Mouse (Mus musculus) midbrain, embryonic 14.5 days (tissue): ENCODE measurements around the gene Syt1. TPM values are rescaled to one million over a fixed set of nuclear protein-coding genes. Genes with fewer than 3 reads are reported as not detected.

Source experiments
- ATAC-seq: fragments of 200-750 bp; cut with Nextera tagmentation; 2 replicates; pipeline ENCODE4 v1.8.0; 2017; ENCODE audit warnings: moderate number of reproducible peaks, moderate library complexity; ENCODE audit not compliant: low FRiP score, low TSS enrichment
- DNase-seq: peaks from one replicate; pipeline ENCODE4 v3.0.0-alpha.2; 2015
- H3K27ac ChIP-seq: fragments of 300-500 bp; sonication (generic); replicated peaks from 2 replicates; pipeline ENCODE4 v1.5.1; 2014; ENCODE audit warnings: mild to moderate bottlenecking, low read depth, low read length, moderate library complexity
- H3K27me3 ChIP-seq: fragments of 300-500 bp; sonication (generic); 2 replicates; pipeline ENCODE4 v1.6.1; 2014; ENCODE audit warnings: low read length, control low read depth, mixed read lengths; ENCODE audit not compliant: control insufficient read depth, insufficient read depth
- H3K36me3 ChIP-seq: fragments of 300-500 bp; sonication (generic); 2 replicates; pipeline ENCODE4 v1.6.1; 2014; ENCODE audit warnings: low read length, control low read depth; ENCODE audit not compliant: control insufficient read depth, insufficient read depth
- H3K4me1 ChIP-seq: fragments of 300-500 bp; sonication (generic); 2 replicates; pipeline ENCODE4 v1.6.1; 2014; ENCODE audit warnings: mild to moderate bottlenecking, antibody characterized with exemption, low read length, control low read depth; ENCODE audit not compliant: control insufficient read depth, insufficient read depth
- H3K4me2 ChIP-seq: fragments of 300-500 bp; sonication (generic); 2 replicates; pipeline ENCODE4 v1.6.1; 2014; ENCODE audit warnings: mild to moderate bottlenecking, low read length, moderate library complexity
- H3K4me3 ChIP-seq: fragments of 300-500 bp; sonication (generic); replicated peaks from 2 replicates; pipeline ENCODE4 v1.5.1; 2014; ENCODE audit warnings: low read depth, low read length
- H3K9ac ChIP-seq: fragments of 300-500 bp; sonication (generic); replicated peaks from 2 replicates; pipeline ENCODE4 v1.6.1; 2014; ENCODE audit warnings: mild to moderate bottlenecking, low read length, moderate library complexity
- H3K9me3 ChIP-seq: fragments of 300-500 bp; sonication (generic); 2 replicates; pipeline ENCODE4 v1.6.1; 2016; ENCODE audit warnings: low read length, control low read depth, mixed read lengths; ENCODE audit not compliant: control insufficient read depth
- WGBS: fragments of 180-500 bp; shearing (Covaris S2); extraction: QIAGEN DNeasy Blood & Tissue Kit; methylation state at CpG from one replicate; pipeline ENCODE4 v1.1.7; 2014; 5-methylcytosine and 5-hydroxymethylcytosine counted together
- polyA plus RNA-seq: library from polyadenylated mRNA; unstranded; fragments of >200 nt; fragmentation: Nextera tagmentation; extraction: Ambion mirVana; gene quantifications from 2 replicates; pipeline ENCODE4 v1.2.1, GENCODE M21; 2014

The Syt1 gene
- polyA plus RNA-seq, 1 experiment from 2014 or later, result 103 TPM

- ATAC-seq (peak; percentile 78; the same call in 1 of the 2 replicates), DNase-seq (peak; percentile 50)
- H3K4me2 ChIP-seq, result peak overlapping the region; percentile 44
These were observed 178.5 kb downstream of the Syt1 start for GRCm38 (mm10) chr10:108832248-108832647.

GRCm38 (mm10) chr10:108831801-108832200 lies 179.0 kb downstream of the Syt1 start:
- ATAC-seq (peak; percentile 87; the same call in 1 of the 2 replicates), DNase-seq (peak; percentile 65)
- Histone ChIP-seq H3K4me1 (peaks cover 11% of the 10 kb centered on the region; the same call in 1 of the 2 replicates), H3K9me3 (no peaks in the 10 kb centered on the region), H3K4me3 (peak overlapping the region; percentile 11; the same call in 1 of the 2 replicates), H3K9ac (no peak overlapping the region), H3K36me3 (no peaks in the 10 kb centered on the region), H3K4me2 (peak overlapping the region; percentile 44), H3K27ac (peak overlapping the region; percentile 58), H3K27me3 (no peaks in the 10 kb centered on the region)
- WGBS, result 21% methylated on average over 6 of the region's 6 CpGs

More at GRCm38 (mm10) chr10:108832248-108832647, 178.5 kb downstream of the Syt1 start:
- Histone ChIP-seq H3K4me1 (peaks cover 11% of the 10 kb centered on the region; the same call in 1 of the 2 replicates), H3K27ac (peak overlapping the region; percentile 58), H3K9me3 (no peaks in the 10 kb centered on the region), H3K4me3 (peak overlapping the region; percentile 11; the same call in 1 of the 2 replicates), H3K27me3 (no peaks in the 10 kb centered on the region), H3K36me3 (no peaks in the 10 kb centered on the region), H3K9ac (no peak overlapping the region)
- 20% methylated on average over 6 of the region's 6 CpGs for WGBS

- no peaks in the 10 kb centered on the region for H3K9me3 ChIP-seq
- H3K9ac ChIP-seq, result no peak overlapping the region
- no peaks in the 10 kb centered on the region for H3K36me3 ChIP-seq
- no peak overlapping the region for H3K4me3 ChIP-seq
- DNase-seq (no peak), ATAC-seq (no peak)
- H3K27me3 ChIP-seq, result no peaks in the 10 kb centered on the region
- H3K27ac ChIP-seq, result no peak overlapping the region
- no peak overlapping the region for H3K4me2 ChIP-seq
- WGBS, result 87% methylated on average over 6 of the region's 6 CpGs
- no peaks in the 10 kb centered on the region for H3K4me1 ChIP-seq
These were observed 188.5 kb downstream of the Syt1 start for GRCm38 (mm10) chr10:108822273-108822672.

- Histone ChIP-seq H3K4me3 (no peak overlapping the region), H3K9me3 (no peaks in the 10 kb centered on the region)
- ATAC-seq, result no peak
These were observed 195.4 kb downstream of the Syt1 start for GRCm38 (mm10) chr10:108815339-108815738.

GRCm38 (mm10) chr10:108804380-108804779 lies 206.4 kb downstream of the Syt1 start:
- peaks cover 5% of the 10 kb centered on the region; the same call in 1 of the 2 replicates for H3K4me1 ChIP-seq
- H3K9me3 ChIP-seq, result no peaks in the 10 kb centered on the region
- no peak for ATAC-seq
- DNase-seq, result no peak
- H3K27ac ChIP-seq, result no peak overlapping the region
- no peak overlapping the region for H3K4me3 ChIP-seq
- 80% methylated on average over 1 of the region's 1 CpGs for WGBS
- H3K9ac ChIP-seq, result no peak overlapping the region
- H3K36me3 ChIP-seq, result no peaks in the 10 kb centered on the region
- no peaks in the 10 kb centered on the region for H3K27me3 ChIP-seq
- H3K4me2 ChIP-seq, result no peak overlapping the region

More at GRCm38 (mm10) chr10:108815339-108815738, 195.4 kb downstream of the Syt1 start:
- no peak overlapping the region for H3K9ac ChIP-seq
- 67% methylated on average over 6 of the region's 6 CpGs for WGBS
- no peak for DNase-seq
- no peaks in the 10 kb centered on the region for H3K36me3 ChIP-seq
- no peaks in the 10 kb centered on the region for H3K4me1 ChIP-seq
- no peaks in the 10 kb centered on the region for H3K27me3 ChIP-seq
- H3K4me2 ChIP-seq, result no peak overlapping the region
- no peak overlapping the region for H3K27ac ChIP-seq

- no peaks in the 10 kb centered on the region for H3K27me3 ChIP-seq
- H3K27ac ChIP-seq, result no peak overlapping the region
- no peaks in the 10 kb centered on the region for H3K36me3 ChIP-seq
- WGBS, result 72% methylated on average over 7 of the region's 7 CpGs
- no peak overlapping the region for H3K4me2 ChIP-seq
- H3K4me3 ChIP-seq, result no peak overlapping the region
- H3K4me1 ChIP-seq, result peaks cover 5% of the 10 kb centered on the region; the same call in 1 of the 2 replicates
- H3K9me3 ChIP-seq, result no peaks in the 10 kb centered on the region
- DNase-seq (no peak), ATAC-seq (no peak)
- H3K9ac ChIP-seq, result no peak overlapping the region
These were observed 210.0 kb downstream of the Syt1 start for GRCm38 (mm10) chr10:108800776-108801175.

GRCm38 (mm10) chr10:108798826-108799225 lies 212.0 kb downstream of the Syt1 start:
- WGBS, result 82% methylated on average over 4 of the region's 4 CpGs
- no peak for DNase-seq
- Histone ChIP-seq H3K4me1 (peaks cover 5% of the 10 kb centered on the region; the same call in 1 of the 2 replicates), H3K4me3 (no peak overlapping the region), H3K4me2 (no peak overlapping the region), H3K9me3 (no peaks in the 10 kb centered on the region), H3K9ac (no peak overlapping the region), H3K27me3 (no peaks in the 10 kb centered on the region), H3K36me3 (no peaks in the 10 kb centered on the region), H3K27ac (no peak overlapping the region)
- ATAC-seq, result no peak

- Histone ChIP-seq H3K27ac (no peak overlapping the region), H3K9me3 (no peaks in the 10 kb centered on the region), H3K4me3 (no peak overlapping the region), H3K9ac (no peak overlapping the region), H3K36me3 (no peaks in the 10 kb centered on the region), H3K27me3 (no peaks in the 10 kb centered on the region), H3K4me2 (no peak overlapping the region), H3K4me1 (no peaks in the 10 kb centered on the region)
- DNase-seq, result no peak
- no peak for ATAC-seq
- WGBS, result 83% methylated on average over 5 of the region's 5 CpGs
These were observed 228.0 kb downstream of the Syt1 start for GRCm38 (mm10) chr10:108782817-108783216.

- Histone ChIP-seq H3K9ac (no peak overlapping the region), H3K4me2 (no peak overlapping the region), H3K27me3 (no peaks in the 10 kb centered on the region), H3K9me3 (no peaks in the 10 kb centered on the region), H3K36me3 (no peaks in the 10 kb centered on the region), H3K27ac (no peak overlapping the region), H3K4me3 (no peak overlapping the region), H3K4me1 (0 out of 2 replicates have a peak, but pooled peaks cover 5% of the 10 kb centered on the region)
- DNase-seq (no peak), ATAC-seq (no peak)
- WGBS, result 86% methylated on average over 3 of the region's 3 CpGs
These were observed 230.2 kb downstream of the Syt1 start for GRCm38 (mm10) chr10:108780614-108781013.
